Mouse (Mus musculus): ENCODE measurements around the gene Hmga2. TPM values are rescaled to one million over a fixed set of nuclear protein-coding genes. Genes with fewer than 3 reads are reported as not detected.
A peak's percentile ranks its signal among the peaks of the same experiment; 100 is the strongest.

The Hmga2 gene
- 22.9 and 23.2 TPM in 2 replicates for polyA plus RNA-seq (2014; fragmentation: Nextera tagmentation; extraction: Ambion mirVana)

GRCm38 (mm10) chr10:120475601-120476515 is at the start of gene Hmga2:
Gene Hmga2, minus strand, starts transcription at chr10:120476469.
- under 1% methylated on average over 97 of the region's 99 CpGs for WGBS

GRCm38 (mm10) chr10:120522959-120523358 is 46.7 kb upstream of the Hmga2 start:
- Histone ChIP-seq H3K4me3 (ENCODE audit: low read depth, low read length) (no peak overlapping the region), H3K4me1 (ENCODE audit: control insufficient read depth, insufficient read depth, low read length) (no peaks in the 10 kb centered on the region), H3K4me2 (no peak overlapping the region), H3K27me3 (ENCODE audit: control insufficient read depth, insufficient read depth, low read length) (no peaks in the 10 kb centered on the region), H3K9ac (ENCODE audit: low read length) (no peak overlapping the region), H3K36me3 (ENCODE audit: control insufficient read depth, insufficient read depth, low read length) (no peaks in the 10 kb centered on the region), H3K27ac (ENCODE audit: low read depth, low read length) (no peak overlapping the region), H3K9me3 (ENCODE audit: control insufficient read depth, low read length) (no peaks in the 10 kb centered on the region; the same call in 1 of the 2 replicates)
- DNase-seq (ENCODE audit: low spot score, missing footprints) (peak; percentile 49), ATAC-seq (ENCODE audit: low FRiP score) (no peak)
- WGBS = 98% methylated on average over 2 of the region's 2 CpGs

More at GRCm38 (mm10) chr10:120475601-120476515, at the start of gene Hmga2:
- no peaks in the 10 kb centered on the region for H3K9me3 ChIP-seq (ENCODE audit: control insufficient read depth, low read length)
- peak; percentile 65 for ATAC-seq (ENCODE audit: low FRiP score)
- H3K9ac ChIP-seq (ENCODE audit: low read length) = peak within 1 kb of the TSS; percentile 91
- H3K36me3 ChIP-seq (ENCODE audit: control insufficient read depth, insufficient read depth, low read length) = no peaks in the 10 kb centered on the region
- H3K4me3 ChIP-seq (ENCODE audit: low read depth, low read length) = peak within 1 kb of the TSS; percentile 74
- peak within 1 kb of the TSS; percentile 73 for H3K27ac ChIP-seq (ENCODE audit: low read depth, low read length)
- peak; percentile 98 for DNase-seq (ENCODE audit: low spot score, missing footprints)
- H3K27me3 ChIP-seq (ENCODE audit: control insufficient read depth, insufficient read depth, low read length) = no peaks in the 10 kb centered on the region
- H3K4me2 ChIP-seq = peak within 1 kb of the TSS; percentile 97
- H3K4me1 ChIP-seq (ENCODE audit: control insufficient read depth, insufficient read depth, low read length) = peaks cover 14% of the 10 kb centered on the region; the same call in 1 of the 2 replicates

GRCm38 (mm10) chr10:120521912-120522575 is 45.8 kb upstream of the Hmga2 start:
- no peaks in the 10 kb centered on the region for H3K27me3 ChIP-seq (ENCODE audit: control insufficient read depth, insufficient read depth, low read length)
- WGBS = 76% methylated on average over 9 of the region's 9 CpGs
- DNase-seq (ENCODE audit: low spot score, missing footprints) (peak; percentile 79), ATAC-seq (ENCODE audit: low FRiP score) (no peak)
- no peaks in the 10 kb centered on the region; the same call in 1 of the 2 replicates for H3K9me3 ChIP-seq (ENCODE audit: control insufficient read depth, low read length)
- H3K4me1 ChIP-seq (ENCODE audit: control insufficient read depth, insufficient read depth, low read length) = no peaks in the 10 kb centered on the region
- no peak overlapping the region for H3K27ac ChIP-seq (ENCODE audit: low read depth, low read length)
- no peaks in the 10 kb centered on the region for H3K36me3 ChIP-seq (ENCODE audit: control insufficient read depth, insufficient read depth, low read length)
- H3K9ac ChIP-seq (ENCODE audit: low read length) = no peak overlapping the region
- H3K4me3 ChIP-seq (ENCODE audit: low read depth, low read length) = no peak overlapping the region
- H3K4me2 ChIP-seq = no peak overlapping the region

DNA sequence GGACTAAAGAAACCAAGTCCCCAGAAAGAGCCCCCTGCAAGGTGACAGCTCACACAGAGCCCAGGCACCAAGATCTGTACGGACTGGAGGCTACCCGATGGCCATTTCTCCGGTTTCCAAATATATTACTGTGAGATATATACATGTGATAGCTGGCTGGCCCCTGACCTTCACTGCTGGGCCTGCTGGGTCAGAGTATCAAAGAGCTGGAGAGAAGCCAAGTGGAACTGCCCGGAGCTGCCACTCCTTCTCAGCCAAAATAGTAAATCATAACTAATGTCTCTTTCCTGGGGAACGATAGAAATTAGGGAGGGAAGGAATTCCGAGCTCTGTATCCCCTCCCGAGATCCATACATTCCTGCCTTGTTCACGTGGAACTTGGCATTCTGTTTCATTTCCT is 40.0 kb upstream of the Hmga2 start:
- Histone ChIP-seq H3K4me1 (ENCODE audit: control insufficient read depth, insufficient read depth, low read length) (no peaks in the 10 kb centered on the region), H3K9me3 (ENCODE audit: control insufficient read depth, low read length) (no peaks in the 10 kb centered on the region; the same call in 1 of the 2 replicates), H3K4me3 (ENCODE audit: low read depth, low read length) (no peak overlapping the region), H3K9ac (ENCODE audit: low read length) (no peak overlapping the region), H3K27ac (ENCODE audit: low read depth, low read length) (no peak overlapping the region), H3K36me3 (ENCODE audit: control insufficient read depth, insufficient read depth, low read length) (no peaks in the 10 kb centered on the region), H3K27me3 (ENCODE audit: control insufficient read depth, insufficient read depth, low read length) (no peaks in the 10 kb centered on the region), H3K4me2 (no peak overlapping the region)
- DNase-seq (ENCODE audit: low spot score, missing footprints) (no peak), ATAC-seq (ENCODE audit: low FRiP score) (no peak)
- 84% methylated on average over 8 of the region's 8 CpGs for WGBS

GRCm38 (mm10) chr10:120513721-120514120 is 37.5 kb upstream of the Hmga2 start:
- Histone ChIP-seq H3K9ac (ENCODE audit: low read length) (no peak overlapping the region), H3K4me2 (no peak overlapping the region), H3K36me3 (ENCODE audit: control insufficient read depth, insufficient read depth, low read length) (no peaks in the 10 kb centered on the region), H3K4me1 (ENCODE audit: control insufficient read depth, insufficient read depth, low read length) (no peaks in the 10 kb centered on the region), H3K4me3 (ENCODE audit: low read depth, low read length) (no peak overlapping the region), H3K27me3 (ENCODE audit: control insufficient read depth, insufficient read depth, low read length) (no peaks in the 10 kb centered on the region), H3K9me3 (ENCODE audit: control insufficient read depth, low read length) (no peaks in the 10 kb centered on the region), H3K27ac (ENCODE audit: low read depth, low read length) (no peak overlapping the region)
- peak; percentile 77 for DNase-seq (ENCODE audit: low spot score, missing footprints)
- ATAC-seq (ENCODE audit: low FRiP score) = no peak
- WGBS = 81% methylated on average over 9 of the region's 9 CpGs

DNA sequence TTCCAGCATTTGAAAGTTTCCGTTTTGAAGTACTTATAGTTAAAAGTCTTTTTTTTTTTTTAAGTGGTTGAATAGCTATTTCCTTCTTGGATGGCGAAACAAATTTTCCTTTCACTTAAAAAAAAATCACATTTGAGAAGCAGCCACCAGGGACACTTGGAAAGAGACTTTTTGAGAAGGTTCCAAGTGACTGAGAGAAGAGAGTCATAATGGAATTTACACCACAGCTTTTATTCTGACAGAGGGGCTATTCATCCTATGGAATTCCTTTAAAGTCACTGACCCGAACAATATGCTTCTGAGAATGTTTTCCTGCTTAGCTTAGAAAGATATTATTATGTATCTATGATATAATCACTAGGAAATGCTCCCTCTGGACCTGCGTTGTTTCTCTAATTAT is 36.7 kb upstream of the Hmga2 start:
- Histone ChIP-seq H3K36me3 (ENCODE audit: control insufficient read depth, insufficient read depth, low read length) (no peaks in the 10 kb centered on the region), H3K27ac (ENCODE audit: low read depth, low read length) (no peak overlapping the region), H3K27me3 (ENCODE audit: control insufficient read depth, insufficient read depth, low read length) (no peaks in the 10 kb centered on the region), H3K4me1 (ENCODE audit: control insufficient read depth, insufficient read depth, low read length) (no peaks in the 10 kb centered on the region), H3K4me3 (ENCODE audit: low read depth, low read length) (no peak overlapping the region), H3K4me2 (no peak overlapping the region), H3K9me3 (ENCODE audit: control insufficient read depth, low read length) (no peaks in the 10 kb centered on the region), H3K9ac (ENCODE audit: low read length) (no peak overlapping the region)
- 69% methylated on average over 4 of the region's 4 CpGs for WGBS
- peak; percentile 81 for DNase-seq (ENCODE audit: low spot score, missing footprints)
- no peak for ATAC-seq (ENCODE audit: low FRiP score)

- H3K4me2 ChIP-seq = no peak overlapping the region
- no peaks in the 10 kb centered on the region for H3K36me3 ChIP-seq (ENCODE audit: control insufficient read depth, insufficient read depth, low read length)
- no peak for ATAC-seq (ENCODE audit: low FRiP score)
- no peaks in the 10 kb centered on the region for H3K27me3 ChIP-seq (ENCODE audit: control insufficient read depth, insufficient read depth, low read length)
- H3K27ac ChIP-seq (ENCODE audit: low read depth, low read length) = no peak overlapping the region
- H3K9ac ChIP-seq (ENCODE audit: low read length) = no peak overlapping the region
- H3K4me3 ChIP-seq (ENCODE audit: low read depth, low read length) = no peak overlapping the region
- DNase-seq (ENCODE audit: low spot score, missing footprints) = peak; percentile 61
- H3K9me3 ChIP-seq (ENCODE audit: control insufficient read depth, low read length) = no peaks in the 10 kb centered on the region
- WGBS = 94% methylated on average over 8 of the region's 8 CpGs
- H3K4me1 ChIP-seq (ENCODE audit: control insufficient read depth, insufficient read depth, low read length) = no peaks in the 10 kb centered on the region
Measured at GRCm38 (mm10) chr10:120512121-120512520, 35.9 kb upstream of the Hmga2 start.

- DNase-seq (ENCODE audit: low spot score, missing footprints) = peak; percentile 57
Measured at GRCm38 (mm10) chr10:120503959-120504358, 27.7 kb upstream of the Hmga2 start.

DNA sequence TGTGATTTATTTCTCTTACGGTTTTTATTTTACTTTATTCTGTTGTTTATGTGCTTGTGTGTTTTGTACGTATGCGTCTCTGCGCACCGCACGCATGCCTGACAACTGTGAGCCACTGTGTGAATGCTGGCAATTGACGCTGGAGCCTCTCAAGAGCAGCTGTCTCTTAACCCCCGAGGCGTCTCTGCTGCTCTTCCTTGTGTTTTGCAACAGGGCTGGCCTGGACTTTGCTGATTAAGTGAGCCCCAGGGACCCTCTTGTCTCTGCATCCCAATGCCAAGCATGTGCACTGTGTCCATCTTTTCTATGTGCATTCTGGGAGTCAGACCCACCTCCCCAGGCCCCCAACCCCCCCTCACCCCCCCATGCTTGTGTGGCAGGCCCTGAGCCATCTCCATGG is 24.5 kb upstream of the Hmga2 start:
- WGBS = 78% methylated on average over 9 of the region's 9 CpGs
- ATAC-seq (ENCODE audit: low FRiP score) (no peak), DNase-seq (ENCODE audit: low spot score, missing footprints) (peak; percentile 56)
- H3K4me1 ChIP-seq (ENCODE audit: control insufficient read depth, insufficient read depth, low read length) = no peaks in the 10 kb centered on the region
- no peaks in the 10 kb centered on the region for H3K27me3 ChIP-seq (ENCODE audit: control insufficient read depth, insufficient read depth, low read length)
- no peak overlapping the region for H3K9ac ChIP-seq (ENCODE audit: low read length)
- H3K4me3 ChIP-seq (ENCODE audit: low read depth, low read length) = no peak overlapping the region
- H3K27ac ChIP-seq (ENCODE audit: low read depth, low read length) = no peak overlapping the region
- H3K36me3 ChIP-seq (ENCODE audit: control insufficient read depth, insufficient read depth, low read length) = no peaks in the 10 kb centered on the region
- H3K4me2 ChIP-seq = no peak overlapping the region
- H3K9me3 ChIP-seq (ENCODE audit: control insufficient read depth, low read length) = no peaks in the 10 kb centered on the region

More at GRCm38 (mm10) chr10:120503959-120504358, 27.7 kb upstream of the Hmga2 start:
- Histone ChIP-seq H3K27ac (ENCODE audit: low read depth, low read length) (no peak overlapping the region), H3K9me3 (ENCODE audit: control insufficient read depth, low read length) (no peaks in the 10 kb centered on the region), H3K4me2 (no peak overlapping the region), H3K36me3 (ENCODE audit: control insufficient read depth, insufficient read depth, low read length) (no peaks in the 10 kb centered on the region), H3K27me3 (ENCODE audit: control insufficient read depth, insufficient read depth, low read length) (no peaks in the 10 kb centered on the region), H3K4me1 (ENCODE audit: control insufficient read depth, insufficient read depth, low read length) (no peaks in the 10 kb centered on the region), H3K4me3 (ENCODE audit: low read depth, low read length) (no peak overlapping the region), H3K9ac (ENCODE audit: low read length) (no peak overlapping the region)
- ATAC-seq (ENCODE audit: low FRiP score) = no peak
- WGBS = 89% methylated on average over 5 of the region's 5 CpGs
